Comparison of ENCODE assay signal across 32 mouse cellular contexts in genomic region chr2:74962416-74962815, GRCm38 (mm10).
"Had no signal": no experiment of that assay in that cellular context is flagged by ENCODE, and none has a peak within 500 bp of the region (broad histone marks: within the 10 kb centered on the region; RNA-seq: fewer than 3 reads in every experiment).

No protein-coding gene starts in this region.

- H3K4me3 ChIP-seq: left cerebral cortex, adult 2 months; limb, embryonic 10.5 days; limb, embryonic 12.5 days; limb, embryonic 13.5 days; limb, embryonic 15.5 days; liver, embryonic 12.5 days; liver, embryonic 13.5 days; liver, embryonic 15.5 days; lung, embryonic 15.5 days; megakaryocyte, embryonic 14.5 days; midbrain, embryonic 10.5 days; midbrain, embryonic 12.5 days; midbrain, embryonic 13.5 days; midbrain, embryonic 15.5 days; myocyte; neural tube, embryonic 12.5 days had no signal

- H3K9ac ChIP-seq: limb, embryonic 12.5 days; limb, embryonic 13.5 days; limb, embryonic 15.5 days; liver, embryonic 12.5 days; liver, embryonic 13.5 days; liver, embryonic 14.5 days; liver, embryonic 15.5 days; liver, postnatal 0 days; lung, embryonic 14.5 days; lung, embryonic 15.5 days; midbrain, embryonic 12.5 days; midbrain, embryonic 13.5 days; midbrain, embryonic 15.5 days; neural tube, embryonic 12.5 days had no signal

- H3K36me3 ChIP-seq: limb, embryonic 10.5 days; limb, embryonic 12.5 days; limb, embryonic 13.5 days; limb, embryonic 15.5 days; liver, embryonic 12.5 days; liver, embryonic 13.5 days; liver, embryonic 15.5 days; lung, embryonic 15.5 days; midbrain, embryonic 10.5 days; midbrain, embryonic 12.5 days; midbrain, embryonic 13.5 days; midbrain, embryonic 15.5 days; neural tube, embryonic 12.5 days had no signal

- H3K9me3 ChIP-seq: limb, embryonic 10.5 days; limb, embryonic 12.5 days; limb, embryonic 13.5 days; limb, embryonic 15.5 days; liver, embryonic 12.5 days; liver, embryonic 13.5 days; liver, embryonic 15.5 days; lung, embryonic 15.5 days; midbrain, embryonic 10.5 days; midbrain, embryonic 12.5 days; midbrain, embryonic 13.5 days; midbrain, embryonic 15.5 days; neural tube, embryonic 12.5 days had no signal

- ATAC-seq: liver, embryonic 12.5 days; liver, postnatal 0 days; lung, postnatal 0 days; midbrain, embryonic 13.5 days; midbrain, embryonic 15.5 days; midbrain, embryonic 16.5 days had no signal

- H3K27me3 ChIP-seq: midbrain, embryonic 15.5 days; neural tube, embryonic 12.5 days had no signal

- H3K4me1 ChIP-seq: liver, embryonic 12.5 days; liver, embryonic 13.5 days; liver, embryonic 15.5 days; megakaryocyte, embryonic 14.5 days had no signal

- H3K4me2 ChIP-seq: limb, embryonic 12.5 days; limb, embryonic 13.5 days; limb, embryonic 15.5 days; liver, embryonic 11.5 days; liver, embryonic 12.5 days; liver, embryonic 13.5 days; liver, embryonic 15.5 days; lung, embryonic 14.5 days; lung, embryonic 15.5 days; midbrain, embryonic 12.5 days; midbrain, embryonic 13.5 days; midbrain, embryonic 15.5 days; neural tube, embryonic 12.5 days had no signal

- DNase-seq: left cerebral cortex, postnatal 4 days; liver; liver, embryonic 13.5 days; liver, postnatal 0 days; lung, adult 18-20 months; lung, adult 2 months; lung, embryonic 14.5 days; lung, postnatal 10 days; lung, postnatal 14 days; lung, postnatal 36 days; lung, postnatal 4 days; midbrain, embryonic 14.5 days had no signal

- H3K27ac ChIP-seq: left cerebral cortex, adult 2 months; limb, embryonic 10.5 days; limb, embryonic 12.5 days; limb, embryonic 13.5 days; limb, embryonic 15.5 days; liver, embryonic 12.5 days; liver, embryonic 13.5 days; liver, embryonic 14.5 days; liver, embryonic 15.5 days; lung, embryonic 15.5 days; macrophage; midbrain, embryonic 10.5 days; midbrain, embryonic 12.5 days; midbrain, embryonic 13.5 days; midbrain, embryonic 15.5 days; neural tube, embryonic 12.5 days had no signal
